Mouse (Mus musculus) midbrain, embryonic 11.5 days (tissue): ENCODE measurements around the gene Atxn10. TPM values are rescaled to one million over a fixed set of nuclear protein-coding genes. Genes with fewer than 3 reads are reported as not detected.

Source experiments
- ATAC-seq: fragments of 200-750 bp; cut with Nextera tagmentation; 2 replicates; pipeline ENCODE4 v1.8.0; 2017; ENCODE audit warnings: moderate TSS enrichment, moderate library complexity; ENCODE audit not compliant: low FRiP score
- DNase-seq: peaks from one replicate; pipeline ENCODE4 v3.0.0; 2015; ENCODE audit warnings: low spot score; ENCODE audit errors: missing footprints
- H3K27ac ChIP-seq: fragments of 300-500 bp; sonication (generic); 2 replicates; pipeline ENCODE4 v1.5.1; 2014; ENCODE audit warnings: low read depth, low read length
- H3K27me3 ChIP-seq: fragments of 300-500 bp; sonication (generic); 2 replicates; pipeline ENCODE4 v1.6.1; 2014; ENCODE audit warnings: mild to moderate bottlenecking, low read length, moderate library complexity, mixed read lengths; ENCODE audit not compliant: control insufficient read depth, insufficient read depth
- H3K36me3 ChIP-seq: fragments of 300-500 bp; sonication (generic); 2 replicates; pipeline ENCODE4 v1.6.1; 2014; ENCODE audit warnings: mild to moderate bottlenecking, low read length, moderate library complexity, mixed read lengths; ENCODE audit not compliant: control insufficient read depth, insufficient read depth
- H3K4me1 ChIP-seq: fragments of 300-500 bp; sonication (generic); 2 replicates; pipeline ENCODE4 v1.6.1; 2014; ENCODE audit warnings: low read length; ENCODE audit not compliant: control insufficient read depth, insufficient read depth
- H3K4me2 ChIP-seq: fragments of 300-500 bp; sonication (generic); 2 replicates; pipeline ENCODE4 v1.6.1; 2014; ENCODE audit warnings: mild to moderate bottlenecking, moderate library complexity
- H3K4me3 ChIP-seq: fragments of 300-500 bp; sonication (generic); 2 replicates; pipeline ENCODE4 v1.5.1; 2014; ENCODE audit warnings: low read depth, low read length
- H3K9ac ChIP-seq: fragments of 300-500 bp; sonication (generic); 2 replicates; pipeline ENCODE4 v1.6.1; 2014; ENCODE audit warnings: low read length
- H3K9me3 ChIP-seq: fragments of 300-500 bp; sonication (generic); 2 replicates; pipeline ENCODE4 v1.6.1; 2016; ENCODE audit warnings: low read length; ENCODE audit not compliant: control insufficient read depth
- WGBS: fragments of 180-500 bp; shearing (Covaris S2); extraction: QIAGEN DNeasy Blood & Tissue Kit; methylation state at CpG from one replicate; pipeline ENCODE4 v1.1.7; 2014; 5-methylcytosine and 5-hydroxymethylcytosine counted together
- polyA plus RNA-seq: library from polyadenylated mRNA; unstranded; fragments of >200 nt; fragmentation: Nextera tagmentation; extraction: Ambion mirVana; gene quantifications from 2 replicates; pipeline ENCODE4 v1.2.1, GENCODE M21; 2014

Gene Atxn10
- polyA plus RNA-seq, 1 experiment from 2014 or later = 419 TPM

GRCm38 (mm10) chr15:85307061-85307660 is 28.9 kb upstream of the Atxn10 start:
- ATAC-seq = no peak
- no peaks in the 10 kb centered on the region for H3K27me3 ChIP-seq
- no peaks in the 10 kb centered on the region for H3K4me1 ChIP-seq
- 92% methylated on average over 2 of the region's 2 CpGs for WGBS
- no peak overlapping the region for H3K9ac ChIP-seq
- H3K27ac ChIP-seq = no peak overlapping the region
- no peak overlapping the region for H3K4me2 ChIP-seq
- H3K4me3 ChIP-seq = no peak overlapping the region
- H3K36me3 ChIP-seq = no peaks in the 10 kb centered on the region
- no peaks in the 10 kb centered on the region for H3K9me3 ChIP-seq
- no peak for DNase-seq

DNA sequence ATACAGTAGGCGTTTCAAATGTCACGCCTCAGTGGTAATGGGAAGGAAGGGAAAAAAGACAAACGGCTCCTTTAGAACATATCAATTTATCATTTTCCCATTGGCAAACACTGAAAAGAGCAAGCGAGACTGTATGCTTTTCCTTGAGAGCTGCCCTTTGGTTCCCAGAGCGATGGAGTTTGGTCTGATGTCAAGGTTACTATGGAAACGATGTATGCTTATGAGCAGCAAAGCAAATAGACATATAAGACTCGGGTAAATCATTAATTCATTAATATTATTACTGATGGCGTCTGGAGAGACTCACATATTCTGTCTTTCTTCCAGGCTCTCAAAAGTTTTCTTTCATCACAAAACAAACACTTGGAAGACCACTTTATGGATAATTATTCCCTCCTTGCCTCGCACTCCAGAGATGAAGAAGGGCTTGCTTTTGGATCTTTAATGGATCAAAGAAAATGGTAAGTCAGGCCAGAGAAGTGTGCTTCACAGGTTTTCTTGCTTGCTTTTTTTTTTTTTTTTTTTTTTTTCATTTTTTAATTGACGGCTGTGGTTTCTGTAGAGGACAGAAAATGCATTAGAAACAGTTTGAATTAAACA is 24.9 kb upstream of the Atxn10 start:
- no peaks in the 10 kb centered on the region for H3K4me1 ChIP-seq
- DNase-seq (no peak), ATAC-seq (no peak)
- H3K9ac ChIP-seq = no peak overlapping the region
- H3K4me2 ChIP-seq = no peak overlapping the region
- H3K4me3 ChIP-seq = no peak overlapping the region
- H3K27ac ChIP-seq = no peak overlapping the region
- peaks cover 5% of the 10 kb centered on the region; the same call in 1 of the 2 replicates for H3K27me3 ChIP-seq
- WGBS = 80% methylated on average over 10 of the region's 10 CpGs
- H3K9me3 ChIP-seq = no peaks in the 10 kb centered on the region
- no peaks in the 10 kb centered on the region for H3K36me3 ChIP-seq

DNA sequence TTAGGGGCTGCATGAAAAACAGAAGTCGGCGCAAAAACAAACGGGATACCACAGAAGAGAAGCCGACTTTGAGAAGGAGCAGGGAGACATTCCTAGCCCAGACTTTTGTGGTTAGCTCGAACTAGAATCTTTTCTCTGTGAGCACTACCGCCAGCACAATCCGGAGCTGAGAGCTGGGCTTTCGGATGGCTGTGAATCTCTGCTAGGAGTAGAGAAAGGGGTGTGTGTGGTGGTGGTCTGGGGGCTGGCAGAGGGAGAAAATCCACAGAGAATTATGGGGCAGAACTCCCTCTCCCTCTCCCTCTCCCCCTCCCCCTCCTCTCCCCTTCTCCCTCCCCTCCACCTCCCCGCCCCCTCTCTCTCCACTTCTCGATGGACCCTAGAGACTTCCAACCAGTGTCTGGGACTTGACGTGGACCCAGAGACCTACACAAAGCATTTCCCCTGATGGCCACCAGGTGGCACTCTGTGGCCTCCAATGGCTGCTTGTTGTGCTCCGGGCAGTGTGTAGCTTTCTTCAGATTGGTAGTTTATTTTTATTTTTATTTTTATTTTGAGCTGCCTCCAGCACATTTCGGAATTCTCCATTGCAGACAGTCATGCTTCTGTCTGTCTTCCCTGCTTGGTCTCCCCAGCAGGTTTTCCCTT is 20.5 kb upstream of the Atxn10 start:
- Histone ChIP-seq H3K9me3 (no peaks in the 10 kb centered on the region), H3K27me3 (peaks cover 15% of the 10 kb centered on the region; the same call in 1 of the 2 replicates), H3K4me2 (no peak overlapping the region), H3K27ac (no peak overlapping the region), H3K4me3 (no peak overlapping the region), H3K36me3 (no peaks in the 10 kb centered on the region), H3K4me1 (no peaks in the 10 kb centered on the region), H3K9ac (no peak overlapping the region)
- ATAC-seq (peak; percentile 65), DNase-seq (peak; percentile 98)
- WGBS = 39% methylated on average over 12 of the region's 13 CpGs

GRCm38 (mm10) chr15:85316342-85317140 is 19.5 kb upstream of the Atxn10 start:
- 67% methylated on average over 14 of the region's 14 CpGs for WGBS
- no peak for ATAC-seq
- H3K4me2 ChIP-seq = no peak overlapping the region
- peaks cover 15% of the 10 kb centered on the region; the same call in 1 of the 2 replicates for H3K27me3 ChIP-seq
- no peaks in the 10 kb centered on the region for H3K9me3 ChIP-seq
- no peaks in the 10 kb centered on the region for H3K4me1 ChIP-seq
- no peak overlapping the region for H3K27ac ChIP-seq
- H3K9ac ChIP-seq = no peak overlapping the region
- DNase-seq = no peak
- H3K36me3 ChIP-seq = no peaks in the 10 kb centered on the region
- no peak overlapping the region for H3K4me3 ChIP-seq

DNA sequence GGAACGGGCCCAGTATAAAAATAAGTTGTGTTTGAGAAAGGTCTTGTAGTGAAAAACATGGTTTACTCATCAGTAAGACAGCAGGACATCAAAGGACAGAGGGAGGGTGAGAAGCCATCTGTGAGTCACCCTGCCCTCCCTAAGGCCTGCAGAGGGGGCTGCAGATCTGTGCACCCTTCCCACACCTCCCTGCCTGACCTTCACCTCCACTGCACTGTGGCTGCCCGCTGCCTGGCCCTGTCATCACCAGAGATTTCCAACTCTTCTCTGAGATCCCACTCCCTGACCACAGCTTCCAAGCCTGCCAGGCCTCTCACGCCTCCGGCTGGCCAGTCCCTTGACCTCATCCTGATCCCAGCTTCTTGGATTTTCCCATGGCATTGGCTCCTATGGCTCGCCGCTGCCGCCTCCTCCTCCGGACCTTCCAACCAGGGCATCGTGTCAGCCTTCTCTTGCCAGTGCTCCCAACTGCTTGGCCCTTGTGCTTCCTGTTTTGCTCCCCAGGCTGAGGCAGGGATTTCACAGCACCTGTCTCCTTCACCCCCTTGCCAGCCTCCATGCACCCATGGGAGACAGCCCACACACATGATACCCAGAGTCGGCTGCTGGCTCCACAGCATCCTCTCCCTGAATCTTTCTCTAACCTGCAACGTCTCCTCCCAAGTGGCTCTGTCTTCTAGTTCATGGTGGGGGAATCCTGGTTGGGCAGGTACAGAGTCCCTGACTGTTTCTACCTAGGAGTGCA is 15.9 kb upstream of the Atxn10 start:
- H3K27ac ChIP-seq = no peak overlapping the region
- H3K4me3 ChIP-seq = no peak overlapping the region
- ATAC-seq (no peak), DNase-seq (no peak)
- no peak overlapping the region for H3K4me2 ChIP-seq
- H3K4me1 ChIP-seq = no peaks in the 10 kb centered on the region
- no peaks in the 10 kb centered on the region for H3K36me3 ChIP-seq
- WGBS = 78% methylated on average over 11 of the region's 11 CpGs
- H3K27me3 ChIP-seq = peaks cover 10% of the 10 kb centered on the region; the same call in 1 of the 2 replicates
- no peak overlapping the region for H3K9ac ChIP-seq
- H3K9me3 ChIP-seq = no peaks in the 10 kb centered on the region

GRCm38 (mm10) chr15:85323214-85323613 is 12.8 kb upstream of the Atxn10 start:
- no peaks in the 10 kb centered on the region for H3K27me3 ChIP-seq
- H3K4me3 ChIP-seq = no peak overlapping the region
- ATAC-seq = no peak
- WGBS = 81% methylated on average over 4 of the region's 4 CpGs
- no peaks in the 10 kb centered on the region for H3K36me3 ChIP-seq
- no peaks in the 10 kb centered on the region for H3K4me1 ChIP-seq
- H3K9ac ChIP-seq = no peak overlapping the region
- H3K4me2 ChIP-seq = no peak overlapping the region
- H3K27ac ChIP-seq = no peak overlapping the region
- no peak for DNase-seq
- H3K9me3 ChIP-seq = no peaks in the 10 kb centered on the region

DNA sequence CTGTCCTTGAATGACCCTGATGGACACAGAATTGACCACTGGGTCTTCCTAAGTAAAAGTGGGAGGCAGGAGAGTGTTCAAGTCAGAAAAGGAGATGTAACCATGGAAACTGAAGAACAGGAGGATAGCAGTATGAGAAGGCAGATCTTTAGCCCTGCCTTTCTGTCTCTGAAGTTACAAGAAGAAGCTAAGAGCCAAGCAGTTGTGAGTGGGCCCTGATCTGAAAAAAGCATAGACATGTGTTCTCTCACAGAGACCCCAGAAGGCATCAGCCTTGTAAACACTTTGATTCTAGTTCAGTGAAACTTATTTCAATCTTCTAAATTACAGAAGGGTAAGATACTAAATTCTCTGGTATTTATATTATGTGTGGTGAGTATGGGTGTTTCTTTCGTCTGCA is 11.6 kb upstream of the Atxn10 start:
- ATAC-seq = no peak
- Histone ChIP-seq H3K36me3 (no peaks in the 10 kb centered on the region), H3K9me3 (no peaks in the 10 kb centered on the region), H3K9ac (no peak overlapping the region), H3K4me3 (no peak overlapping the region), H3K4me2 (no peak overlapping the region), H3K4me1 (no peaks in the 10 kb centered on the region), H3K27me3 (no peaks in the 10 kb centered on the region), H3K27ac (no peak overlapping the region)
- no peak for DNase-seq
- 89% methylated on average over 1 of the region's 1 CpGs for WGBS

- H3K9ac ChIP-seq = no peak overlapping the region
- H3K4me1 ChIP-seq = no peaks in the 10 kb centered on the region
- no peaks in the 10 kb centered on the region for H3K36me3 ChIP-seq
- no peak overlapping the region for H3K27ac ChIP-seq
- no peak overlapping the region for H3K4me3 ChIP-seq
- WGBS = 75% methylated on average over 11 of the region's 11 CpGs
- no peaks in the 10 kb centered on the region for H3K9me3 ChIP-seq
- H3K27me3 ChIP-seq = no peaks in the 10 kb centered on the region
- ATAC-seq (no peak), DNase-seq (no peak)
- H3K4me2 ChIP-seq = no peak overlapping the region
Observed at GRCm38 (mm10) chr15:85327808-85328207, 8.2 kb upstream of the Atxn10 start.
